Mouse (Mus musculus) liver (tissue): ENCODE data around the gene Herc6.

Experiments used
- DNase-seq: peaks from one replicate; pipeline ENCODE4 v3.0.0-alpha.2; 2020; ENCODE audit warnings: mixed read lengths

The Herc6 gene

GRCm38 (mm10) chr6:57581595-57581994, 795 bp downstream of the Herc6 start:
- peak; percentile 7 for DNase-seq

- no peak for DNase-seq
Observed at GRCm38 (mm10) chr6:57582356-57582755, 1.6 kb downstream of the Herc6 start.

DNA sequence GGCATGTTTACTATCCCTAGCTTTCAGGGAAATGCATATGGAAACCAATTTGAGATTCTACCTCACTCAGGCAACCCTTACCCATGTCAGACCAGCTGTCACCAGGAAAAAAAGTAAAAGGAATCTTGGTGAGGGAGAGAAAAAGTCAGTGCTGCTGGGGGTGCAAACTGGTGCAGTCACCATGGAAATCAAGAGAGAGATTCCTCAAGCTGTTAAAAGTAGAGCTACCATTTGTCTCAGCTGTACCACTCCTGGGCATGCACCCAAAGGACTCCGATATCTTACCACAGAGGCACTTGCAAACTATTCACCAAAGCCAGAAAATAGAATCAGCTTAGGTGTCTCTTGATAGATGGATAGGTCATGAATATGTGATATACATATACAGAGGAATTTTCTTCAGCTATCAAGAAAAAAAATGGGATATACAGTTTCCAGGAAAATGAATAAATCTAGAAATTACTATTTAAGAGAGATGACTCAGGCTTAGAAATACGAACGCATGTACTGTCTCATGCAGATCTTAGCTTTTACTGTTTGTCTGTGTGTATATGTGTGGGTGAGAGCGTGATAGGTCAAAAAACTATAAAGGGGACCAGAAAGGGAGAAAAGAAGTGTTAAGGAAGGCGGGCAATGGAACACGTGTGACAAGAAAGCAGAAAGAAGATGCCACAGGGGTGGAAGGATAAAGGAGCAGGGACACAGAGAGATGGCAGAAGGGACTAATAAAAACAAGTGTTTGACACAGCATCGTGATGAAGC, 24.9 kb downstream of the Herc6 start:
- no peak for DNase-seq

DNA sequence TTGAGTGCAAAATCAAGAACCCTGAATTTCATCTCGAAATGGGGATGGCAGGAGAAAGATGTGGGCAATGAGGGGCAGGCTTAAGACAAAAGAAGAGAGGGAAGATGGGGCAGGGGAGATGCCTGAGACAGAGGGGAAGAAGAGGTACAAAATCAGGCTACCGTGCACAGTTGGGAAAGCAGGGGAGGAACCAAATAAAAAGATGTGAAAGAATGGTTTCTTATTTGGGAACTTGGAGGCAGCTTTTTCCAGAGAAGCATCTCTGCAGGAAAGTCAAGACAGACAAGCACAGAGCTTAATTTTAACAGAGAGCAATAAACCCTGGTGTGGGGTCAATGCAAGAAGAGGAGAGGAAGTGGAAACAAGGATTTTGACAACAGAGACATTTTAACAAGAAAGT, 27.2 kb downstream of the Herc6 start:
- DNase-seq, result no peak

- no peak for DNase-seq
Observed at GRCm38 (mm10) chr6:57609631-57610030, 28.8 kb downstream of the Herc6 start.

DNA sequence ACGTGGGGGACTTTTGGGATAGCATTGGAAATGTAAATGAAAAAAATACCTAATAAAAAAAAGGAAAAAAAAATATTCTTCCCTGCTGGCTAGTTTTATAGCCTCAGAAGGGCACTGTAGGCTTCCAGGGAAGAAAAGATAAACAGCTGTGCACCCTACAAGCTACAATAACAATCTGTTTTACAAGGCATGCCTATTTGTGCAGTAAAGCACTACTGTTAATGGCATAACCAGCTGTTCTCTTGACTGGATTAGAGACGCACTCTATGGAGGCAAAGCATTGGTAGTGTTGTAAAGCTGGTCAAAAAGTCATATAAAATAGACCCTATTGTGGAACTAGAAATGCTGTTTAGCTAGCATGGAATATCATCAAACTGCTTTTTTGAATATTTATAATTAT, 35.0 kb downstream of the Herc6 start:
- DNase-seq, result no peak

- no peak for DNase-seq
Observed at GRCm38 (mm10) chr6:57639531-57639930, 58.7 kb downstream of the Herc6 start.

DNA sequence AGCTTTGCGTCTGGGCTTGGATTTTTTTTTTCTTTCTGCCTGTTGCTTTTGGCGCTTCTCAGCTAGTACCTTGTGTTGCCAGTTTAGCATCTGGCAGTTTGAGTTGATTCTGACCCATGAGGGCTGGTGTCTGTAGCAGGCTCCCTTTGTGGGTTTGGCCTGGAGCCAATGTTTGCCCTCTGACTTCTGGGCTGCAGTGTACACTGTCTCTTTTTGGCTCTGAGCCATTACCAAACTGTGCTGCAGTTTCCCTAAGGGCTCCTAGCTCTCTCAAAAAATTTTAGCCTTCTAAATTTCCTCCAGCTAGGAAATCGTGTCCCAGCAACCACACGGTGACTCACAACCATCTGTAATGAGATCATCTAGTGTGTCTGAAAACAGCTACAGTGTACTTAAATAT, 61.0 kb downstream of the Herc6 start:
- DNase-seq, result peak; percentile 59

- no peak for DNase-seq
Observed at GRCm38 (mm10) chr6:57647256-57647655, 66.5 kb downstream of the Herc6 start.

GRCm38 (mm10) chr6:57661295-57661694, 80.5 kb downstream of the Herc6 start:
- no peak for DNase-seq

GRCm38 (mm10) chr6:57684156-57684555, 103.4 kb downstream of the Herc6 start:
- DNase-seq, result no peak

DNA sequence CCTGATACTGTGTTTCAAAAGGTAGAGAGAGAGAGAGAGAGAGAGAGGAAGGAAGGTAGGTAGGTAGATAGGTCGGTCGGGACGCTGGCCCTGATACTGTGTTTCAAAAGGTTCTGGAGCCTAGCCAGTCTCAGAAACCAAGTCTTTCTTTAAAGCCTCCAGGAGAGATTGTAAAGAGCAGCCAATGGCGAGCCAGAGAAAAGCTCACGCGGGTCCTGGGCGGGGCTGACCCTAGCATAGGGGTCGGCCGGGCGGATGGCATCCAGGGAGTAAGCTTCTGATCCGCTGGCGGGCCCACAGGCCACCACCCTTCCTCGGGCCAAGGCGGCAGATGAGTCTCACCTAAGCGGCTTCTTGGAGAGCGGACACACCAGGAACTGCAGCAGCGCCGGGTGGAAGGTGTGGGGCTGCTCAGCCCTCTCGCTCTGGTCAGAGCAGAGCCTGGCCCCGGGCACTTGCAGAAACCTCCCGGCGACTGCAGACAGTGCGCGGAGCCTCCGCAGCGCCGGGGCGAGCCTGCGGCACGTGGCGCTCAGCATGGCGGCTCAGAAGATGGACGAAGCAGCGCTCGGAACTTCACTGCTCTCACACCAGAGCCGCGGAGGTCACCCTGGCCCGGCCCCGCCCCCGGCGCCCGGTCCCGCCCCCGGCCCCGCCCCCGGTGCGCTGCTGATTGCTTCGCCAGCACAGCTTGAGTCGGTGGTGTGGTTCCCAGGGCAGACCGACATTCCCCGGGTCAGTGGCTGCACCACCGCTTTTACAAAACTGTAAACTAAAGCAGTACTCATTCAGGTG, 110.9 kb downstream of the Herc6 start, which contains the start of gene Pyurf:
TSS of gene Pyurf (minus strand) at position 612 of the 795 bp plus-strand sequence.
- peak; percentile 96 for DNase-seq

DNA sequence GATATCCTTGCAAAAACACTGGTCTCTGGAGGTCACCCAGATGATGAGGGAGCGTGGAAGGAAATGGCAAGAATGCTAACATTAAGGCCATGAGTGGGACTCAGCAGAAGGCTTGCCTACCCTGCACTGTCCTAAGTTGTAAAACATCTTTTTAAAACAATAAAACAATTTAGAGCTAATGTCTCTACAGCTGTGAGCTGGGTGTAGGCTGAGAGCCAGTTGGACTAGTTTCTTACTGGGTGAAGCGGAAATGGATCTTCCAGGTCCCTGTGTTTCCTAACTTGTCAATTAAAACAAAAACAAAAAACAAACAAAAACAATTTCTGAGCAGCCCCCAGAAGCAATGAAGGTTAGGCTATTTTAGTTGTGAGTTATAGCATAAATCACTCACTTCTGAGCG, 112.3 kb downstream of the Herc6 start:
- no peak for DNase-seq

DNA sequence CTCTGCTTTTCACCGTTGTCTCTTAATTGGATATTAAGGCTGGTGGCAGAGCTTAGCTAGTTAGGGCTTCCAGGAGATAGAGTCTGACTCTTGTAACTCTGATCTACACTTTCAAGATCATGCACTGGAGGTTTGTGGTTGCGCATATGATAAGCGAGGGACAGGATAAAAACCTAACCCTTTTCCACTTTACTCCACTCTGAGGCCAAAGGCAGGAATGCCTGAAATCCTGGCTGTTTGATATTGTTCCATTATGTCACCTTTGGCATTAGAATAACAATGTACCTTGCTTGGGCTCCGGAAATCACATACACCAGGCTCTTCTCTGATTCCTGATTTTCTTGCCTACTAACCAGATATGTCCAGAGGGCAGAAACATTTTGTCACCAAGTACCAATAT, 120.9 kb downstream of the Herc6 start:
- DNase-seq, result no peak

GRCm38 (mm10) chr6:57702376-57702742, 121.6 kb downstream of the Herc6 start, which contains the start of gene Lancl2:
Lancl2 (plus strand) TSS chr6:57702540.
- DNase-seq, result no peak

DNA sequence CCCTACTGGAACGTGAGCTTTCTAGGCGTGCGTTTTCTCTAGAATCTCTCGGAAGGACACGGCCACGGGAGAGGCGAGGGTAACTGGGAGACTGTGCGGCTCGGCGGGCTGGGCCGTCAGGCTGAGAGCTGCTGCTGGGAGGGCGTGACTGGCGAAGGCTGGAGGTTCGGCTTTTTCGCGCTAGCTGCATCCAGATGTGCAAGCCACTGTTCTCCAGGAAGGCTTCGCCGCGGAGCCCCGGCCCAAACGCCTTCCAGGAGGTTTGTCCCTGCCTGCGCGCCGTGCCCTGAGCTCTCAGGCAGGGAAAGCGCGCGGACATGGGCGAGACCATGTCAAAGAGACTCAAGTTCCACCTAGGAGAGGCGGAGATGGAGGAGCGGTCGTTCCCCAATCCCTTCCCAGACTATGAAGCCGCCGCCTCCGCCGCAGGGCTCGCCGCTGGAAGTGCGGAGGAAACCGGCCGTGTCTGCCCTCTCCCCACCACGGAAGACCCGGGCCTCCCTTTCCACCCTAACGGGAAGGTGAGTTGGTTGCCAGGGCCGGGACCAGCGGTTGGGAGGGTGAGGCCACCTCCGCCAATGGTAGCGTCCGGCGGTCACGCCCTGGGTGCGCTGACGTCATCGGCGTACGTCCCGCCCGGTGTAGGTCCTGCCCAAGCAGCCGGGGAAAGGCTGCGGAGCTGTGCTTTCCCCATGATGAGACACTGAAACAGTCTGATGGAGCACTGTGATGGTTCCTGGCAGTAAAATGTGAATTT, 122.1 kb downstream of the Herc6 start:
- peak; percentile 97 for DNase-seq

DNA sequence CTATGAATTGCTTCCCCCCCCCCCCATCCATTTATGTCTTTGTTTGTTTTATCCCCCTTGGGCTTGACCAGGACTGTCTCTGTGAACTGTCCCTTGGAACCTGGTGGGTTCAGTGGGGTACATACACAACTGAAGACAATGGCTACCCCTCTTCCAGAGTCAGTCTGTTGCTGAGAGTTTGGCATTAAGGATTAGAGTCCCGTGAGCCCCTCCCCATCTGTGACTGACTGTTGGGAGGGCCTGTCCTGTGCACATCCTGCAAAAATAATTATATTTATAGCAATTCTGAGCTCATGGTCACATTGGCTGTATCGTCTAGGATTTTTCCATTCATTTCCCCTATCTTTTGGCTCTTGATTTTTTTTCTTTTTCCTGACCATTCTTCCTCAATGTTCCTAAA, 122.9 kb downstream of the Herc6 start:
- peak; percentile 8 for DNase-seq

DNA sequence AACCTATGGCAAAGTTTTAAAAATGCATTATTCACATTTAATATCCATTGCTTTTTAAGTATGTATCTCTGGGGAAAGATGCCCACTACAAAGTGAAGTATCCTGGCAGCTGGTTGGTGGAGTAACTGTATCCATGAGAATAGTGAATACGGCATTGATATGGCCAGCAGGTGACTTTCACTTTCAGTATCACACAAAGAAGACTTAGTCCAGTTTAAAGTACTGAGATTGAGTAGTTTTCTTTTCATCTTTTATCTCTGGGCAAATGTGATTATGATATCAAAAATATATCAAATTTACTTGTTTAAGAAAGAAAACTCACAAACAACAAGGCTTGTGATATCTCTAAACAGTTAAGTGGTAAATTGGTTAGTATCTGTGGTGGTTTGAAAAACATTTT, 125.9 kb downstream of the Herc6 start:
- no peak for DNase-seq

GRCm38 (mm10) chr6:57711726-57712125, 130.9 kb downstream of the Herc6 start:
- no peak for DNase-seq
